Mouse (Mus musculus) urinary bladder, postnatal 14 days (tissue): Measurements from ENCODE around the gene Lenep.

ENCODE experiments used
- DNase-seq: peaks from one replicate; pipeline ENCODE4 v3.0.0; 2021; ENCODE audit warnings: low spot score

Lenep gene

GRCm38 (mm10) chr3:89419981-89420380, 17.4 kb upstream of the Lenep start:
- no peak for DNase-seq

DNA sequence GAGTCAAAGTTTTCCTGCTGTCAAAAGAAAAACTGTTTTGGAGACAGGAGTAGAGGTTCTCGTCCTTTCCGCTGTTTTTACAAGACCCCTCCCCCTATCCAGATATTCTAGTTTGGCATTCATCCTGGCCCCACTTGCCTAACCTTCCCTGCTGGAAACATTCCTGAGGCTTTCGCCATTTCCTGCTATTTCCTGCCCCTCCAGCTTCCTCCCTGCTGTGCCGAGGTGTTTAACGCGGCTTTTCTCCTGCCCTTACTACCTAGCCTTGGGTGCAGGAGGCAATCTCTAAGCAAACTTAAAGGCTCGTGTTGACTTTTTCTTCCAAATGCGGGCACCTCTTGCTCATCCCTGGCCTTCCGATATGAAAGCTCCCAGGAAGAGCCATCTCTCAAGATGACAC, 17.0 kb upstream of the Lenep start:
- DNase-seq, result peak; percentile 69

GRCm38 (mm10) chr3:89418861-89419250, 16.3 kb upstream of the Lenep start:
- peak; percentile 86 for DNase-seq

GRCm38 (mm10) chr3:89418170-89418860, 15.7 kb upstream of the Lenep start, which contains the start of the genes Cks1b and Shc1:
TSS of gene Cks1b (minus strand) at chr3:89418383.
TSS of gene Shc1 (plus strand) at chr3:89418443.
- peak; percentile 94 for DNase-seq

DNA sequence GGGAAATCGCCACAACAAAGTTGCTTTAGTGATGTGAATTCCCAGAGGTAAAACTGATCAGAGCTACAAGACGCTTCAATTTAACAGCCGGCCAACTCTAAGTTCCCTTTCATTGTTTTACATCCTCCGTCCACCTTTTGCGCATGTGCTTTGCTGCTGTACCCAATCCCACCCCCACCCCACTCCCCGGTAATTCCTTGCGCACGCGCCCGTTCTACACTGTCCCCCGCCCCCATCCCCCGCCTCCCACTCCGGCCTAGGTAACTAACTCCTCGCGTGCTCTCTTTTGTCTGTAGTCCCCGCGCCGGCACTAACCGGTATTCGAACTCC, 15.2 kb upstream of the Lenep start:
- no peak for DNase-seq

DNA sequence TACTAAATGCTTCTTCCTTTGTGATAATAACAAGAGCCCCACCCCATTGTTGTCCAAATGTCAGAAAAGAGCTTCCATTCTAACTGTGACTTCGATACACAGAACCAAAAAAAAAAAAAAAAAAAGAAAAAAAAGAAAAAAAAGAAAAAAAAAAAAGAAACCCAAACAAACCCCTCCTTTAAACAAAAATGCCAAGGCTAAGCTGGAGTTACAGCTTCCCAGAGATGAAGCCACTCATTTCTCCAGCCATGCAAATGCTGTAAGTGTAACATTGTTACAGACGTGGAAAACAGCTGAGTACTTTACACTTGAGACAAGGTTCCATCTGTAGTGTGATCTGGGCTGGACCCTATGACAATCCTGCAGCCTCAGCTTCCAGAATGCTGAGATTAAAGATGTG, 14.5 kb upstream of the Lenep start:
- no peak for DNase-seq

DNA sequence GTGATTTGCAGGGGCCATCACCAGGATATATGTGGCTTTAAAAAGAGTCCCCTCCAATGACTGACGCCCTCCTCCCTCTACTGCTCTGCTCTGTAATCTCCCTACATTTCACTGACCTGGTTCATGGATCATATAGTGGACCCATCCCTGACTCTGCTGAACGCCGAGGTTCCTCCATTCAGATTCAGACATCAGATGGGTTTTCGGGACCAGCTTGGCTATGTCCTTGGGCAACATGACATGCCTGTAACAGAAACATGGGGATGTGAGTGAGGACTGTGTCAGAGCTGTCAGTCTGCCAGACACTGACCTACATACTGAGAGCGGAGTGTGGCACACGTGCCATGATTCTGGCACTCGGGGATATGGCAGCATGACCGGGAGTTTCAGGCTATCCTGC, 13.6 kb upstream of the Lenep start:
- DNase-seq, result no peak

DNA sequence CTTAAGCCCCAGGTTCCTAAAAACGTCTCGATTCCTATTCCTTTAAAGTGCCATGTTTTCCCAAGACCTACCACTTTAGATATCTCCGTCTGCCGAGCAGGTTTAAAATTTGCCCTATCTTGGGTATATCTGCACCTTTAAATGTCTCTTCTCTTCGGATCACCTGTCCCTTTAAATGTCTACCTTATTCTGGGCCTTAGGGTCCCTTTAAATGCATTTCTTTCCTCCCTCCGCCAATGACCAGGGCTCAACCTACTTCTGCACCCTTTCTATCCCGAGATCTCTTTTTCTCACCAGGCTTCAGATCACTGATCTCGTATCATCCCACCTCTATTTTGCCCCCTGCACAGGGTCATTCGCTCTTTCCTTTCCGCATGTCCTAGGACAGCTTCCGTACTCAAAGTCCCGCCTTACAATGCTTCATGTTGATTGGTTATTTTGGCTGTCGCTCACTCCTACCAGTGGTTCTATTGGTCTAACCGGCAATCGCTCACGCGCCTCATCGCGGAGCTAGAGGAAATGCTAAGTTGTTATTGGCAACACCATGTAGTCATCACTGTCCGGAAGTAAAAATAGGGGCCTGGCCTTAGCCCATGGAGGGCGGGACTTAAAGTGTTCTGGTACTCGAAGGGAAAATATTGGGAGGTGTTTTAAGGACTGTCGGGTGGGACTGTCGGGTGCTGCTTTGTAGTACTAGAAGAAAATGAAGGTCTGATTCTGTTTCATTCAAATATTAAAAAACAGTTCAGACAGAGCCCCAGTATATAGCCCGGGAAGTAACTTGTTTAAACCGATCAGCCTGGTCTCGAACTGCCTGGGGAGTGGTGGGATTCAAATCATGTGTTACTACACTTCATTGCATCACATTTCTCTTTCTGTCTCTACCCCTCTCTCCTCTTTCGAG, 9.1 kb upstream of the Lenep start, which contains the start of gene Flad1:
Flad1 (minus strand) TSS at position 381 of the 904 bp plus-strand sequence.
- peak; percentile 98 for DNase-seq

DNA sequence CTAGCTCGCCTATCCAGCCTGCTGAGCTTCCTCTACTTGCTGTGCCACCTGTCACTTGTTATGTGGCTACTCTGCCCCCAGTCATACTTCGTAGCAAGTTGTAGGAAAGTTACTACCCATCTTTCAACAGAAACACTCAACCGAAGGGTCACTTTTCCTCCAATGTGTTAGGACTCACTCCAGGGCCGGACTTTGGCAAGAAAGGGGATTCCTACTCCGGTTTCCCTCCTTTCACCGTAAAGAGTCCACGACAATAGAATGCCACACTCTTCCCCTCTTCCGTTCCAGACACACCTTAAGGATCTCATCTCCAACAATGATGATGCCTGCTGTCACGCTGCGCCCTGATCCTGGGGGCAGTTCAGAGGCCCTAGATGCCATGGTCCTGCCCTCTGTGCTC, 8.3 kb upstream of the Lenep start:
- DNase-seq, result no peak

DNA sequence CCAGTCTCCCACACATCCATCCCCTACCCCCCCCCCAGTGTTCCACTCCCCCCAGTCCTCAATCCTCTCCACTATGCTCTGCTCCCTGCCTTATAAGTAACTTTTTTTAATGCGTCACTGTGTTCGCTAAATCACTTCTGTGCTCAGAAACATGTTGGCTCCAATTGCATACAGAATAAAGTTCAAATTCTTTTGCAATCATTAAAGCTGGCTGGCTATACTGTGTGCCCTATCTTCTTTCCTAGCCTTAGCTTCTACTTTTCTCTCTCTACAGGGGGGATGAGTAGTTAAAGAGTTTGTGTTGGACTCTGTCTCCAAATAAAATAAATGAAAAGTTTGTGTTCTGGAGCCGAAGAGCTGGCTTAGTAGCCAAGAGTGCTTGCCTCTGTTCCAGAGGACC, 7.1 kb upstream of the Lenep start:
- no peak for DNase-seq

GRCm38 (mm10) chr3:89408448-89408847, 5.9 kb upstream of the Lenep start:
- no peak for DNase-seq

DNA sequence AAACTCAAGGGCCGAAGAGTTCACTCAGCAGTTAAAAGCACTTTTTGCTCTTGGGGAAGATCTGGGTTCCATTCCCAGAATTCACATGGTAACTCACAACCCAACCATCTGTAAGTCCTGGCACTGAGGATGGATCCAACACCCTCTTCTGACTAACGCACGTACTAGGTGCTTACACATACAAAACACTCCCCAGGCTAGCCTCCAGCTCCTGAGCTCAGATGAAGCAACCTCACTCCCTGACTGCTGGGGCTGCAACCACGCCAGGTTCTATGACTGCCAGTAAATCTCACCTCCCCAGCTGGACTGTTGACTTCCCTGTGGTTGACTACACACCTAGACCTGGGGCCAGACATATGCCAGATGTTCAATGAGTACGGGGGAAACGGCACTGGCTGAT, 4.3 kb upstream of the Lenep start:
- DNase-seq, result no peak

DNA sequence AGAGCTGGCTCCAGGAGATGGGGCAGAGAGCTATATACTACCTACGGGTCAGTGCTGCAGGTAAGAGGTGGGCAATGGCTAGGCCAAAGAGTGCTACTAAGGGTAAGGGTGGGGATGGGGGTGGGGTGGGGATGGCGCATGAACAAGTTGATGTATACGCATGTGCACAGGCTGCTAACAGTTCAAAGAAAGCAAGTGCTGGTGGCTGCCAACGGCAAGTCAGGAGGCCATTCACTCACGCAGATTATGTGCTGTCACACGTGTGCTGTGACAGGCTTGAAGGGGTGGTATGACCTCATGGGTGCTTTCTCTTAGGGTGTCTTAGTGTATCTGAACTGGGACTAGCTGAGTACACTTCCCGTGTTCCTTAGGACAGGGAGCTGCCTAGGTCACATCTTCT, 1.3 kb downstream of the Lenep start:
- DNase-seq, result no peak

DNA sequence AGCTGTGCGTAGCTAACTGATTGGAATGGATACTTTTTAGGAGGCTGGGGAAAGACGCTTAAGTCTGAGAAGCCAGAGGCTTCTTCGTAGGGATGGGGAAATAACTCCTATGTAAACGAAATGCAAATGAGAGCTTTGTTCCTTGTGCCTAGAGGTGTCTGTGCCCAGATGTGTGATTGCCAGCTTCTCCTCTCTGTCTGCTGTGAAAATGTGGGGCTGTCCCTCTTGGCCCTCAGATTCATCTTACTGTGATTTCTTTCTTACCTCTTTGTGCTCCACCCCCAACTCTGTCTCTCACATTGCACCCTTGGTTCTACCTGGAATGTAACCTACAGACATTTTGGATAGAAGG, 6.0 kb downstream of the Lenep start:
- no peak for DNase-seq

DNA sequence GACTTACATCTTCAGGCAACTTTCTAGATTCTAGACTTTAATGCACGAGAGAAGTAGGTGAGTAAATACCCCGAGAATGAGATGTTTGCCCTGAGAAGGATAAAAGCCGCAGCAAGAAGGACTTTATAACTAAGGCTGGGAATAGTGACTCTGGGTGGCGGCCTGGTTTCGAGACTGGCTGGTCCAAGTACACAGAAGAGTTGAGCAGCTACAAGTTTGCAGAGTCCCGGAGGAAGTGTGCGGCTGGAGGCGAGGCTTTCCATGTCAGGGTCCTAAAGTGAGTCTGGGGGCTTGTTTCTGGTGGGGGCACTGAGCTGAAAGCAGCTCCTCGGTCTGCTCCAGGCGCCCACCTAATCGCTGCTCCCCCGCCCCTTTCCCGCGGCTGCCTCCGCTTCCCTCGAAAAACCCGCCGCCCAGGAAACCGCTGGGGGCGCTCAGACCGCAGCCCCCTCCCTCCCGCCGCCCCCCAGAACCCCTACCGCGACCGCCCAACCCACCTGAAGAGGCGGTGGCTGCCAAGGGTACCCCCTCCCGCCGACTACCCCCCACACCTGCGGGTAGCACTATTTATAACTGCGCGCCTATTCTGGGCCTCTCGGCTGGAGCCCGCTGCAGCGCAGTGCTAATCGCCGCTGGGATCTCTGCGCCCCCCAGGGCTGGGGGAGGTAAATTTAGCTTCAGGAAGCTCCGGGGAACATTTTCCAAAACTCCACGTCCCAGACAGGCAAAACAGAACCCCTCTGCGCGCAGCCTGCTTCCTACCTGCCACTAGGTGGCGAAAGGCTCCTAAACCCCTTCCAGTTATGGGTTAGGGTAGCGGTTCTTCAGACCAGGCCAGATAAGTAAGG, 6.6 kb downstream of the Lenep start:
- DNase-seq, result peak; percentile 71

GRCm38 (mm10) chr3:89395419-89395805, 7.2 kb downstream of the Lenep start:
- DNase-seq, result no peak

GRCm38 (mm10) chr3:89394894-89395256, 7.7 kb downstream of the Lenep start:
- peak; percentile 83 for DNase-seq

- peak; percentile 93 for DNase-seq
These were observed 8.3 kb downstream of the Lenep start, which contains the start of gene Zbtb7b for GRCm38 (mm10) chr3:89394006-89394893. TSS of gene Zbtb7b (minus strand) at chr3:89394776.

GRCm38 (mm10) chr3:89393605-89394004, 9.0 kb downstream of the Lenep start:
- peak; percentile 99 for DNase-seq

GRCm38 (mm10) chr3:89392871-89393311, 9.7 kb downstream of the Lenep start:
- DNase-seq, result peak; percentile 57
